Mouse (Mus musculus): ENCODE data around the gene Nol10. TPM values are rescaled to one million over a fixed set of nuclear protein-coding genes. Genes with fewer than 3 reads are reported as not detected.

Gene Nol10
- total RNA-seq, 1 experiment, result 22.3 TPM

- no peak for TF ChIP-seq ZC3H11A (IDR thresholded peaks at IDR 0.05; ENCODE audit: borderline replicate concordance, low read depth, low read length)
- no peak for TF ChIP-seq ZNF384 (IDR thresholded peaks at IDR 0.05; ENCODE audit: low read depth, low read length)
- no peak for TF ChIP-seq MAFK (IDR thresholded peaks at IDR 0.05; ENCODE audit: insufficient read depth, low read depth, low read length)
- TF ChIP-seq HCFC1 (IDR thresholded peaks at IDR 0.05; ENCODE audit: borderline replicate concordance, insufficient read depth, low read length), result no peak
- TF ChIP-seq CHD2 (IDR thresholded peaks at IDR 0.05; ENCODE audit: low read depth, low read length), result no peak
- no peaks in the 10 kb centered on the region for H3K9me3 ChIP-seq (ENCODE audit: control insufficient read depth, insufficient read depth, low read depth, low read length)
- H3K4me3 ChIP-seq (ENCODE audit: insufficient read depth in 1 of 2, low read depth in 1 of 2, low read length in 2 of 2, poor library complexity in 1 of 2, severe bottlenecking in 1 of 2), result no peak overlapping the region
- no peaks in the 10 kb centered on the region for H3K36me3 ChIP-seq (ENCODE audit: control insufficient read depth, insufficient read depth, low read length, poor library complexity, severe bottlenecking)
- DNase-seq (ENCODE audit: low read depth, low spot score), result no peak
- H3K9ac ChIP-seq (ENCODE audit: insufficient read depth, low read depth, low read length, poor library complexity, severe bottlenecking), result no peak overlapping the region
- no peaks in the 10 kb centered on the region for H3K4me1 ChIP-seq (ENCODE audit: control insufficient read depth in 2 of 2, insufficient read depth in 2 of 2, low read length in 2 of 2, poor library complexity in 1 of 2)
- H3K27ac ChIP-seq (ENCODE audit: insufficient read depth, low read depth, low read length, poor library complexity, severe bottlenecking), result no peak overlapping the region
- in situ Hi-C loops (cut with MboI; ENCODE audit: low sequenced_read_pairs in 2 of 2, unreplicated experiment in 2 of 2), result no loop called here
Observed at GRCm38 (mm10) chr12:17339114-17339905, 8.9 kb upstream of the Nol10 start.

GRCm38 (mm10) chr12:17347327-17348047 lies 771 bp upstream of the Nol10 start:
- peak overlapping the region; percentile 82 to 90 for H3K4me3 ChIP-seq (ENCODE audit: insufficient read depth in 1 of 2, low read depth in 1 of 2, low read length in 2 of 2, poor library complexity in 1 of 2, severe bottlenecking in 1 of 2)
- peak overlapping the region; percentile 78 for H3K9ac ChIP-seq (ENCODE audit: insufficient read depth, low read depth, low read length, poor library complexity, severe bottlenecking)
- no peaks in the 10 kb centered on the region for H3K9me3 ChIP-seq (ENCODE audit: control insufficient read depth, insufficient read depth, low read depth, low read length)
- H3K4me1 ChIP-seq (ENCODE audit: control insufficient read depth in 2 of 2, insufficient read depth in 2 of 2, low read length in 2 of 2, poor library complexity in 1 of 2), result peaks cover 0 to 3% of the 10 kb centered on the region in 2 experiments; a peak in 2 of 4 replicates
- no peak for DNase-seq (ENCODE audit: low read depth, low spot score)
- no peak overlapping the region for H3K27ac ChIP-seq (ENCODE audit: insufficient read depth, low read depth, low read length, poor library complexity, severe bottlenecking)
- in situ Hi-C loops (cut with MboI; ENCODE audit: low sequenced_read_pairs in 2 of 2, unreplicated experiment in 2 of 2), result no loop called here
- TF ChIP-seq HCFC1 (IDR thresholded peaks at IDR 0.05; ENCODE audit: borderline replicate concordance, insufficient read depth, low read length) (no peak), ZC3H11A (IDR thresholded peaks at IDR 0.05; ENCODE audit: borderline replicate concordance, low read depth, low read length) (no peak), CHD2 (IDR thresholded peaks at IDR 0.05; ENCODE audit: low read depth, low read length) (no peak), MAFK (IDR thresholded peaks at IDR 0.05; ENCODE audit: insufficient read depth, low read depth, low read length) (no peak), ZNF384 (IDR thresholded peaks at IDR 0.05; ENCODE audit: low read depth, low read length) (no peak)
- peaks cover 7% of the 10 kb centered on the region for H3K36me3 ChIP-seq (ENCODE audit: control insufficient read depth, insufficient read depth, low read length, poor library complexity, severe bottlenecking)

- H3K27ac ChIP-seq (ENCODE audit: insufficient read depth, low read depth, low read length, poor library complexity, severe bottlenecking), result no peak overlapping the region
- H3K36me3 ChIP-seq (ENCODE audit: control insufficient read depth, insufficient read depth, low read length, poor library complexity, severe bottlenecking), result peaks cover 16% of the 10 kb centered on the region
- no peak overlapping the region for H3K9ac ChIP-seq (ENCODE audit: insufficient read depth, low read depth, low read length, poor library complexity, severe bottlenecking)
- H3K9me3 ChIP-seq (ENCODE audit: control insufficient read depth, insufficient read depth, low read depth, low read length), result no peaks in the 10 kb centered on the region
- no peak overlapping the region for H3K4me3 ChIP-seq (ENCODE audit: insufficient read depth in 1 of 2, low read depth in 1 of 2, low read length in 2 of 2, poor library complexity in 1 of 2, severe bottlenecking in 1 of 2)
- H3K4me1 ChIP-seq (ENCODE audit: control insufficient read depth in 2 of 2, insufficient read depth in 2 of 2, low read length in 2 of 2, poor library complexity in 1 of 2), result peaks cover 0 to 3% of the 10 kb centered on the region in 2 experiments; a peak in 2 of 4 replicates
- no peak for DNase-seq (ENCODE audit: low read depth, low spot score)
- in situ Hi-C loops (cut with MboI; ENCODE audit: low sequenced_read_pairs in 2 of 2, unreplicated experiment in 2 of 2), result no loop called here
- peak; percentile 86 for TF ChIP-seq ZNF384 (IDR thresholded peaks at IDR 0.05; ENCODE audit: low read depth, low read length)
- TF ChIP-seq MAFK (IDR thresholded peaks at IDR 0.05; ENCODE audit: insufficient read depth, low read depth, low read length), result no peak
Observed at GRCm38 (mm10) chr12:17350106-17350505, 1.8 kb downstream of the Nol10 start.

- H3K4me1 ChIP-seq (ENCODE audit: control insufficient read depth in 2 of 2, insufficient read depth in 2 of 2, low read length in 2 of 2, poor library complexity in 1 of 2), result no peaks in the 10 kb centered on the region
- TF ChIP-seq ZNF384 (IDR thresholded peaks at IDR 0.05; ENCODE audit: low read depth, low read length) (no peak), ZC3H11A (IDR thresholded peaks at IDR 0.05; ENCODE audit: borderline replicate concordance, low read depth, low read length) (no peak), HCFC1 (IDR thresholded peaks at IDR 0.05; ENCODE audit: borderline replicate concordance, insufficient read depth, low read length) (no peak), MAFK (IDR thresholded peaks at IDR 0.05; ENCODE audit: insufficient read depth, low read depth, low read length) (no peak), CHD2 (IDR thresholded peaks at IDR 0.05; ENCODE audit: low read depth, low read length) (no peak)
- peak; percentile 35 for DNase-seq (ENCODE audit: low read depth, low spot score)
- H3K9me3 ChIP-seq (ENCODE audit: control insufficient read depth, insufficient read depth, low read depth, low read length), result no peaks in the 10 kb centered on the region
- H3K27ac ChIP-seq (ENCODE audit: insufficient read depth, low read depth, low read length, poor library complexity, severe bottlenecking), result no peak overlapping the region
- H3K36me3 ChIP-seq (ENCODE audit: control insufficient read depth, insufficient read depth, low read length, poor library complexity, severe bottlenecking), result peaks cover 32% of the 10 kb centered on the region
- H3K9ac ChIP-seq (ENCODE audit: insufficient read depth, low read depth, low read length, poor library complexity, severe bottlenecking), result no peak overlapping the region
- in situ Hi-C loops (cut with MboI; ENCODE audit: low sequenced_read_pairs in 2 of 2, unreplicated experiment in 2 of 2), result no loop called here
- H3K4me3 ChIP-seq (ENCODE audit: insufficient read depth in 1 of 2, low read depth in 1 of 2, low read length in 2 of 2, poor library complexity in 1 of 2, severe bottlenecking in 1 of 2), result no peak overlapping the region
Observed at GRCm38 (mm10) chr12:17356853-17357252, 8.6 kb downstream of the Nol10 start.

Measured in ES-E14 (cell line).